Mouse (Mus musculus) WW6 (cell line): Measurements from ENCODE around the gene Dact1.

Source experiments
- DNase-seq: peaks from one replicate; pipeline ENCODE4 v3.0.0-alpha.2; 2013; ENCODE audit warnings: low read depth, low spot score

Dact1 gene

GRCm38 (mm10) chr12:71309581-71310067 is at the start of gene Dact1:
Gene Dact1, plus strand, starts transcription at chr12:71309884.
- no peak for DNase-seq

GRCm38 (mm10) chr12:71264211-71264610 is 45.5 kb upstream of the Dact1 start:
- DNase-seq: no peak

DNA sequence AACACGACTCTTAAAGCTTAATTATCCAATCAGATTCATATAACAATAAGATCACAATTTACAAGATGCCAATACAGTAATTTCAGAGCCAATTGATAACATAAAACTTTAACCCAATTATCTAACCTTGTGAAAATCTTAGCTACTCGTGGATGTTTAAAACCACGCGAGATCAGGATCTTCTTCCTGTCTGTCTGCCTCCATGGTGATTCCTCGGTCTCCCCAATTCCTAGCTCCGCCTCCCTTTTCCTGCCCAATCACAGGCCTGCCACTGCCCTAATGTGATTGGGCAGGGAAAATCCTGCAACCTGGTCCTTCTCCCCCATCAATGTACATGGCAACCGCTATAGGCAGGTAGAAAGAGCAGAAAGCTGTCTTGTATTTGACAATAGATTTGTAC is 40.3 kb upstream of the Dact1 start:
- DNase-seq: no peak

GRCm38 (mm10) chr12:71271131-71271530 is 38.6 kb upstream of the Dact1 start:
- no peak for DNase-seq

GRCm38 (mm10) chr12:71274519-71275237 is 35.0 kb upstream of the Dact1 start:
- no peak for DNase-seq

DNA sequence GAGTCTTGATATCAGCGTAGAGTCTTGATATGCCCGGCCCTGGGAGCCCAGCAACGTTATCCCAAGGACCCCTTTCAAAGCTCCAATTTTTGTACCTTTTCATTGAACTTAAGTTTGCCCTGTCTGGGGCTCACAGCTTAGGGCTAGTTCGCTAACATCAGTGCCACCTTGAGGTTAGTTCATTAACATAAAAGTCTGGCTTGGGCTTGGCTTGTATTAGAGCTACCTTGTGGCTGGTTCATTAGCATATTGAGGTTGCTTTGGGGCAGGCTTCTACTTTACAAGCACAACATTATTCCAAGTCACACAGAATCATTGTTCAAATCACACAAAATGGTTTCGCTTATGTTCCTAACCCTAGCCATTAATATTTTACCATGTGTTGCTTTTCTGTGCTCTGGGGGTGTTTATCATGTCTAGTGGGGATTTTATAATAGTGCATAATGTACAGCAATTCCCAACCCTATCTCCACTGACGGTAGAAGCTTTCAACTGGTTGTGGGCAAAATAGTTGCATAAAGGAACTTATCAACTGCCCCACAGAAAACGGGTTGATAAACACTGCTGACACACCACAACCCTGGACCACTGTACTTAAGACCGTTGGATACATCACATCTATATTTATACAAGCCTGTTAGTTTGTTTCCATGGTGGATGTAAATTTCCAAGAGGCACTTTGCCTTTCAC is 33.6 kb upstream of the Dact1 start:
- no peak for DNase-seq

- DNase-seq: no peak
These were observed 30.0 kb upstream of the Dact1 start for GRCm38 (mm10) chr12:71279521-71280262.

DNA sequence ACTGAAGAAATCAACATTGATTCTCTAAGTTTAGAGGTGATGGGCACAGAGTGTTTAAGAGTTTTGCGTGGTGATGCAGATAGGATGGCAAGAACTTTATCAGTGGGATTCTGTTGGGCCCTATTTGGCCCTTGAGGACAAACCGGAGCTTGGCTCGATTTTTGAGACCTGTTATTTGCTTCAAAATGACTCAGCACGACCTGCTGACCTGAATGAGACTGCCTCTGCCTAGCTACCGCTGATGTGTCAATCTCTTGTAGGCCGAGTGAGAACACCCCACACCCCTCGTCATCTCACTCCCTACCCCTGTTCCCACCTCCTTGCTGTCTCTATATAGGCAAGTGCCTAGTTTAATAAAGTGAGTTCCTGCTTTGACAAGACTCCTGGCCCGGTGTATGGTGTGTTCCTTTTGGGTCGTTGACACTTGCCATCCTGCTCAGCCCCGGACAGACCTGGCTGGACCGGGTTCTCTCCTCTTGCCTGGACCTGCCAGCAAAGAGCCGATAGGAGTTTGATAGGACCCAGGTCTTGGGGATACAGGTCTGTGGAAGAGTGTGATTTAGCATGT is 28.4 kb upstream of the Dact1 start:
- DNase-seq: no peak

DNA sequence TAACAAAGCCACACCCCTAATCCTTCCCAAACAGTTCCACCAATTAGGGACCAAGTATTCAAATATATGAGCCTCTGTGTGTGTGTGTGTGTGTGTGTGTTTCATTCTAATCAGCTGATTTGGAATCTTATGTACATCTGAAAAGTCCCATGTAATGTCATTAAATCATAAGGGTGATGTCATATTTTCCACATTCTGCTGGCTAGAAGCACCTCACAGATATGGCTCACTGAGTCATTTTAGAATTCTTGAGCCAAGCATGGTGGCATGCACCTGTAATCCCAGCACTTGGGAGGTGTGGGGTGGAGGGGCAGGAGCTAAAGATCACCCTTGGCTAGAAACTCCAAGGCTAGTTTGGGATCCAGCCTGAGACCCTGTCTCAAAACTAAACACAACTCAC is 24.3 kb upstream of the Dact1 start:
- DNase-seq: no peak

- DNase-seq: no peak
These were observed 19.2 kb upstream of the Dact1 start for GRCm38 (mm10) chr12:71290460-71290859.

DNA sequence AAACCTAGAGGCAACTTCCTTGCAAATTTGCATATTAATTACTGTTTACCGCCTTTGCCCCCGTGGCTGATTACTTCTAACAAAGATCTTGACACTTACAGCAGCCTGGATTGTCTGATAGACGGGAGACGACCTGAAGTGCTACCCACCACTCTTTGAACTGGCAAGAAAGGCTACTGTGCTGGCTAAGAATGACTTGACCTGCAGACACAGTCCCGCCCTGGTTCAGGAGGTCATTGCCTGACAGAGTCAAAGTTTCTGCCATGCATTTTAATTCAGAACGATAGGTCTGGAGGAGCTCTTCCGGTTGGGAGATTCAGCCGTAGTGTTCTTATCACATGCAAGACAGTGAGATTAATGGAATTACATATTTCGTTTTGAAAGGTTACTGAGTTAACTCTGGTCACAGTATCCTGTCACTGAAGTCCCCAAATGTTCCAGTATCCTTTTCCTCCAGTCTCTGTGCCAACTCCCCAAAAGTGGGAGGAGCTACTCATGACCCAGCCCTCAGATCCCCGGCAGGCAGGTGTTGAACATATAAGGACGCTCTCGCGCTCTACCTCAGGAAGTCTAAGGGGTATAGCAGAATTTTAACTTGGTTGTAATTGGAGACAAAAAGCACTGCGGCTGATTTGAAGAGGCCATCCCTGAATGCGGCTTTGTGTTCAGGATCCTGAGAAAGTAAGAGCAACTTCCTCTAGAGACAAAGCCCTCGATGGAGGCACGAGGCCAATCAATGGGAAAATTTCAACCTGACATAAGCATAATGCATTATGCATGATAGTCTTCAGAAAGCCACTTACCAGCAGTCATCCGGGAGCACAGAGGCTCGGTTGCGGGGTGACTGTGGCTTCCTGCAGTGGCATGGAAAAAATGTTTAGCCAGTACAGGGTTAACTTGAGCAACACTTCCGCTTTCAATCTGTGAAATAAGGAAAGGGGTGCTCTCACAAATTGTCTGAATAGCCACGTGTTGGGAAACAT is 15.4 kb upstream of the Dact1 start:
- no peak for DNase-seq

DNA sequence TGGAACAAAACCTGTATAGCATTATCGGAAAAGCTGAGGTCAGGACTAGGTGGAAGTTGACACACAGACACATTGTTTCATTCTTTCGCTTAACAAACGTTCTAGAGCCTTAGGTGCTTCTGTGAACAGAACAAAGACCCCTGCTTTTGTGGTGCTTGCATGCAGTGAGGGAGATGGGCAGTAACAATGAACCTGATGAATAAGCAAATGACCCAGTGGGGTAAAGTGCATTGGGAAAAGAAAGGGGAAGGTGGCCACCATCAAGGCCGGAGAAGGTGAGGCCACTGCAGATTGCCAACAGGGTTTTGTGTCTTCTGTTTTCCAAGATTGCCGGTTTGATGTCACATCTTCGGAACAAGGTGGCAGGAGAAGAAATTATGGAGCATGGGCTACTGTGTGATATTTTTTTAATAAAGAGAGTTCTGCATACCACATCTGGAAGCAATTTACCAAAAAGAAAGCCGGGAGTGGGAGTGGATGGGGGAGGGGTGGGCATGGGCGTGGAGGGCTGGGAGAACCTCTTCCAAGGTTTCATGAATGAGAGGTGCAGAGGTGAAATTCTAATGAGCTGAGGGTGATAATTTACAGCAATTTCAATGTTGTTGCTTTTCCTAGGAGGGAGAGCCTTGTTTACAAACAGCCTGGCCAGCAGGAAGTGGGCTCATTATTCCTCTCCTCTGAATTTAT is 12.7 kb upstream of the Dact1 start:
- DNase-seq: no peak

- no peak for DNase-seq
These were observed 616 bp downstream of the Dact1 start for GRCm38 (mm10) chr12:71310068-71310931.

DNA sequence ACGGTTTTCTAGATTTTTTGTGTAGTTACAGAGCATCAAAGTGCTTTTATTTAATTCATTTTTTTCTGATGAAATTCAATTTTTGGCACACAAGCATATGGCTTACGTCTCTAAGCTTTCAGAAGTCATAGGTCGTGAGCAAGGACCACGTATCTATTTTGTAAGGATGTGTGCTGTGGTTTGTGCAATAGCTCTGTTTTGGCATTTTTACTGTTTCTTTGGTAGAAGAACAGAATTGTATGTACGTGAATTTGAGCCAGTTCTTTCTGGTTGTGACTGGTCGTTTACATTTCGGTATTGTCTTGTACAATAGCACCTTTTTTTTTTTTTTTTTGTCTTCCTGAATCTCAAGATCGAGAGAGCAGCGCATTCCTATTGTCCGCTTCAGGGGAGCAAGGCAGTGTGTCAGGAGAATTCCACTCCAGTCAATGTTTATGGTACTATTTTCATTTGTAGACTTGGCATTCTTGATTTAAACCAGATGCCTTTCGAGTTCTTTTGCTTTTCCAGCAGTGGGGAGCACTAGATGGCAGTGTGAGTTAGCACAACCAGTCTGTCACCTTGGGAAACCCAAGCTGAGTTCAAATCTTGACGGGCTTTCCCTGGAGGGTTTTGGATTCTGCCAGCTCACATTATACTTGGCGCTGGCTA is 1.7 kb downstream of the Dact1 start:
- no peak for DNase-seq

- no peak for DNase-seq
These were observed 8.6 kb downstream of the Dact1 start for GRCm38 (mm10) chr12:71318239-71318638.

DNA sequence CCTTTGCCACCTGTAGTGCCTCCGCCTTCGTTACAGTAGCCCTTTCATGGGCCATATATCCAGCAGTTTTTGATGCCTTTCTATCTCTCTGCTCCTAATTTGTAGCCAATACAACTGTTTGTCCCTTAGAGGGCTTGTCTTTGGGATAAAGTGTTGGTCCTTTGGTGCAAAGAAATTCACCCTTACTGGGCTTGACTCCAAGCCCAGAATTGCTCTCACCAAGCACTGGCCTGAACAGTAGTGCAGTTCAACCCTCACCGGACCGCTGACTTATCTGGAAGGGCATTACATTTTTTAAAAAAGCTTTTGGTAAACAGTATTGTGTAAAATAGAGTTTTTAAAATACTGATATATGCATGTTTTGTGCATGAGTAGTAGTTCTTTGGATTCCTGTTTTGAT is 9.9 kb downstream of the Dact1 start:
- no peak for DNase-seq

GRCm38 (mm10) chr12:71332646-71333045 is 23.0 kb downstream of the Dact1 start:
- no peak for DNase-seq

DNA sequence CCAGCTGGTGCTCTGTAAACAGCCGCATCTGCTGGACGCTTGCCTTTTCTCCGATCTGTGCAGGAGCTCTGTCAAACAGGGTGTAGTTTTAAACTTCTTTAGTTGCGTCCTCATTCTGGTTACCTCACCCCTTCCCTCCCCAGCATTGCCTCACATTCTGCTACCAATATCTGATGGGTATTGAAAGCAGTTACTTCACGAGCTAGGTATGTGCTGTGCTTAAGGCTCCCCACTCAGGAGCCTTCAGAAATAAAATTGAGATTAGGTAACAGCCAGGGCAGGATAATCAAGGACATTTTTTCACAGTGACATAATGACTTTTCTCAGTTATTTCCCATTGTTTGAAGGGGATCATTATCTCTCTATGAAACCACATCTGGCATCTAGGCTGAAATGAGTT is 23.9 kb downstream of the Dact1 start:
- no peak for DNase-seq

GRCm38 (mm10) chr12:71337025-71337582 is 27.4 kb downstream of the Dact1 start:
- no peak for DNase-seq
